Comparison of ENCODE assay signal across 14 mouse cellular contexts in the genomic region with DNA sequence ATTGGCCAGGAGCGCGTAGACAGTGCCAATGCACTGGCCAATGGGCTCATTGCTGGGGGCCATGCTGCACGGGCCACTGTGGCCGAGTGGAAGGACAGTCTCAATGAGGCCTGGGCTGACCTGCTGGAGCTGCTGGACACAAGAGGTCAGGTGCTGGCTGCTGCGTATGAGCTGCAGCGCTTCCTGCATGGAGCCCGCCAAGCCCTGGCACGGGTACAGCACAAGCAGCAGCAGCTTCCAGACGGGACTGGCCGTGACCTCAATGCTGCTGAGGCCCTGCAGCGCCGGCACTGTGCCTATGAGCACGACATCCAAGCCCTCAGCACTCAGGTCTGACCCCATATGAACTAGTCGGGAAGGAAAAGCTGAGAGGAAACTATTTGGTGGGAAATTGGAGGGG. TPM values are rescaled to one million over a fixed set of nuclear protein-coding genes. Genes with fewer than 3 reads are reported as not detected.
A peak's percentile ranks its signal among the peaks of the same experiment; 100 is the strongest.
DNase-seq lines count a peak whose midpoint lies in the region; ATAC-seq and TF ChIP-seq lines count a peak whose summit lies in the region.
"Had no signal": no experiment of that assay in that cellular context is flagged by ENCODE, and none has a peak within 500 bp of the region (broad histone marks: within the 10 kb centered on the region; RNA-seq: fewer than 3 reads in every experiment).

No protein-coding gene starts in this region.

- no peak for TF ChIP-seq CTCF in liver, adult 2 months (IDR thresholded peaks at IDR 0.05; ENCODE audit: low read depth, low read length)
- TF ChIP-seq CTCF in forebrain, postnatal 0 days (IDR thresholded peaks at IDR 0.05; ENCODE audit: low read depth): no peak

- no peaks in the 10 kb centered on the region for H3K9me3 ChIP-seq in embryonic facial prominence, embryonic 14.5 days (ENCODE audit: control insufficient read depth, low read length)
- H3K9me3 ChIP-seq in embryonic facial prominence, embryonic 10.5 days: no peaks in the 10 kb centered on the region
- no peaks in the 10 kb centered on the region for H3K9me3 ChIP-seq in forebrain, postnatal 0 days (ENCODE audit: low read length)
- H3K9me3 ChIP-seq: midbrain, embryonic 12.5 days; neural tube, embryonic 13.5 days had no signal

- 0 out of 2 replicates have a peak overlapping the region, but pooled peaks have one; percentile 6 for H3K9ac ChIP-seq in embryonic facial prominence, embryonic 14.5 days (ENCODE audit: low read depth, low read length)
- H3K9ac ChIP-seq in liver, adult 2 months (ENCODE audit: low read depth, low read length): no peak overlapping the region
- H3K9ac ChIP-seq in forebrain, postnatal 0 days: no peak overlapping the region
- H3K9ac ChIP-seq: midbrain, embryonic 12.5 days; neural tube, embryonic 13.5 days had no signal

- 85% methylated on average over 14 of the region's 14 CpGs for WGBS in embryonic facial prominence, embryonic 14.5 days
- WGBS in embryonic facial prominence, embryonic 10.5 days: 86% methylated on average over 14 of the region's 14 CpGs
- WGBS in liver, adult 2 months: 51% methylated on average over 14 of the region's 14 CpGs
- 81% methylated on average over 14 of the region's 14 CpGs for WGBS in forebrain, postnatal 0 days

- H3K27me3 ChIP-seq in embryonic facial prominence, embryonic 14.5 days (replicated peaks; ENCODE audit: control insufficient read depth, insufficient read depth, low read length): no peaks in the 10 kb centered on the region
- no peaks in the 10 kb centered on the region for H3K27me3 ChIP-seq in embryonic facial prominence, embryonic 10.5 days (replicated peaks; ENCODE audit: low read depth, poor library complexity, severe bottlenecking)
- H3K27me3 ChIP-seq in liver, adult 2 months (ENCODE audit: control insufficient read depth, insufficient read depth, low read length): no peaks in the 10 kb centered on the region
- H3K27me3 ChIP-seq in forebrain, postnatal 0 days (ENCODE audit: insufficient read depth, low read length): no peaks in the 10 kb centered on the region
- H3K27me3 ChIP-seq: midbrain, embryonic 12.5 days; neural tube, embryonic 13.5 days had no signal

- no peaks in the 10 kb centered on the region for H3K79me2 ChIP-seq in liver, adult 2 months (ENCODE audit: control insufficient read depth, insufficient read depth, low read length)

- H3K4me3 ChIP-seq in embryonic facial prominence, embryonic 14.5 days (ENCODE audit: low read depth, low read length): no peak overlapping the region
- no peak overlapping the region for H3K4me3 ChIP-seq in embryonic facial prominence, embryonic 10.5 days
- H3K4me3 ChIP-seq in liver, adult 2 months (ENCODE audit: insufficient read depth, low read depth, low read length): no peak overlapping the region
- no peak overlapping the region for H3K4me3 ChIP-seq in forebrain, postnatal 0 days (ENCODE audit: low read depth, low read length)
- H3K4me3 ChIP-seq: erythroblast, embryonic 14.5 days; midbrain, embryonic 12.5 days; neural tube, embryonic 13.5 days had no signal

- ATAC-seq in embryonic facial prominence, embryonic 14.5 days (ENCODE audit: low read depth): no peak
- no peak for ATAC-seq in forebrain, postnatal 0 days
- ATAC-seq: activated CD4-positive, CD25-positive, alpha-beta regulatory T cell, adult 4 months had no signal

- no peak overlapping the region for H3K27ac ChIP-seq in embryonic facial prominence, embryonic 14.5 days (replicated peaks; ENCODE audit: low read depth, low read length)
- H3K27ac ChIP-seq in embryonic facial prominence, embryonic 10.5 days (replicated peaks): no peak overlapping the region
- no peak overlapping the region for H3K27ac ChIP-seq in liver, adult 2 months (replicated peaks; ENCODE audit: insufficient read depth, low read depth, low read length)
- H3K27ac ChIP-seq in forebrain, postnatal 0 days (ENCODE audit: low read depth, low read length): no peak overlapping the region
- H3K27ac ChIP-seq: midbrain, embryonic 12.5 days; neural tube, embryonic 13.5 days had no signal

- H3K4me2 ChIP-seq in embryonic facial prominence, embryonic 14.5 days (ENCODE audit: low read depth, low read length): no peak overlapping the region
- no peak overlapping the region for H3K4me2 ChIP-seq in forebrain, postnatal 0 days (ENCODE audit: low read depth)
- H3K4me2 ChIP-seq: midbrain, embryonic 12.5 days; neural tube, embryonic 13.5 days had no signal

- TF ChIP-seq POLR2A in liver, adult 2 months (IDR thresholded peaks at IDR 0.05; ENCODE audit: extremely low read depth, insufficient read depth, low read length): no peak

- intact Hi-C loops in heart, postnatal 10 days (cut with DNase I): no loop called here

- no peaks in the 10 kb centered on the region; the same call in 1 of the 2 replicates for H3K36me3 ChIP-seq in embryonic facial prominence, embryonic 14.5 days (ENCODE audit: control insufficient read depth, insufficient read depth, low read length)
- peaks cover 85% of the 10 kb centered on the region for H3K36me3 ChIP-seq in embryonic facial prominence, embryonic 10.5 days (replicated peaks)
- H3K36me3 ChIP-seq in liver, adult 2 months (ENCODE audit: control insufficient read depth, insufficient read depth, low read length): peaks cover 71% of the 10 kb centered on the region
- H3K36me3 ChIP-seq in forebrain, postnatal 0 days (ENCODE audit: insufficient read depth): peaks cover 90% of the 10 kb centered on the region

- DNase-seq in embryonic facial prominence, embryonic 14.5 days (ENCODE audit: low spot score): no peak
- no peak for DNase-seq in embryonic facial prominence, embryonic 10.5 days (ENCODE audit: low spot score)
- DNase-seq in liver, adult 2 months (ENCODE audit: extremely low read depth, low read depth, low spot score): peak; percentile 44
- DNase-seq in liver: no peak
- DNase-seq in cerebellum, adult 8-10 months: peak; percentile 77
- peak; percentile 46 to 50 for DNase-seq in heart, postnatal 10 days
- DNase-seq in spleen, postnatal 14 days (ENCODE audit: low spot score in 2 of 2): no peak
- DNase-seq in forebrain, postnatal 0 days: no peak

- H3K4me1 ChIP-seq in embryonic facial prominence, embryonic 14.5 days (ENCODE audit: control insufficient read depth, insufficient read depth, low read length): no peaks in the 10 kb centered on the region
- no peaks in the 10 kb centered on the region for H3K4me1 ChIP-seq in embryonic facial prominence, embryonic 10.5 days
- H3K4me1 ChIP-seq in liver, adult 2 months (ENCODE audit: control insufficient read depth, insufficient read depth, low read length): no peaks in the 10 kb centered on the region
- no peaks in the 10 kb centered on the region for H3K4me1 ChIP-seq in forebrain, postnatal 0 days (ENCODE audit: insufficient read depth)
- H3K4me1 ChIP-seq: midbrain, embryonic 12.5 days; neural tube, embryonic 13.5 days had no signal

RNA-seq across cellular contexts. Expression of a gene that starts 9.7 kb away (rescaled TPM):
- polyA plus RNA-seq in embryonic facial prominence, embryonic 14.5 days (2014; fragmentation: Nextera tagmentation; extraction: Ambion mirVana): 41.1 and 50.0 TPM in 2 replicates
- polyA plus RNA-seq in embryonic facial prominence, embryonic 10.5 days (2016; fragmentation: Nextera tagmentation; extraction: Ambion mirVana): 102 and 114 TPM in 2 replicates
- 19.9 and 20.3 TPM in 2 replicates for total RNA-seq in liver, adult 2 months (2014; rRNA removed)
- polyA plus RNA-seq in liver, adult 2 months (2012; rRNA removed): 6.8 and 7.9 TPM in 2 replicates
- total RNA-seq in heart, postnatal 10 days (2021): 1 to 10 TPM; 6.5 to 6.7 TPM
- 84.8 and 90.6 TPM in 2 replicates for total RNA-seq in forebrain, postnatal 0 days (2014; rRNA removed)
- 79.8 and 88.7 TPM in 2 replicates for polyA plus RNA-seq in forebrain, postnatal 0 days (2015; fragmentation: Nextera tagmentation; extraction: Ambion mirVana)

RNA-seq across cellular contexts. Expression of a gene that starts 35.6 kb away (rescaled TPM):
- 3.7 and 4.0 TPM in 2 replicates for polyA plus RNA-seq in embryonic facial prominence, embryonic 14.5 days (2014; fragmentation: Nextera tagmentation; extraction: Ambion mirVana)
- polyA plus RNA-seq in embryonic facial prominence, embryonic 10.5 days (2016; fragmentation: Nextera tagmentation; extraction: Ambion mirVana): 7.7 and 8.9 TPM in 2 replicates
- 36.7 and 41.3 TPM in 2 replicates for total RNA-seq in liver, adult 2 months (2014; rRNA removed)
- polyA plus RNA-seq in liver, adult 2 months (2012; rRNA removed): 11.7 and 12.9 TPM in 2 replicates
- total RNA-seq in heart, postnatal 10 days (2021): under 1 TPM; 0.35 to 0.65 TPM
- total RNA-seq in forebrain, postnatal 0 days (2014; rRNA removed): 169 and 196 TPM in 2 replicates
- 24.3 and 25.4 TPM in 2 replicates for polyA plus RNA-seq in forebrain, postnatal 0 days (2015; fragmentation: Nextera tagmentation; extraction: Ambion mirVana)
- total RNA-seq: granulocyte monocyte progenitor cell, adult 5-6 weeks had no signal
- polyA plus RNA-seq: erythroblast, embryonic 14.5 days had no signal

RNA-seq across cellular contexts. Expression of a gene that starts 47.1 kb away (rescaled TPM):
- polyA plus RNA-seq in embryonic facial prominence, embryonic 14.5 days (2014; fragmentation: Nextera tagmentation; extraction: Ambion mirVana): 68.6 and 72.0 TPM in 2 replicates
- polyA plus RNA-seq in embryonic facial prominence, embryonic 10.5 days (2016; fragmentation: Nextera tagmentation; extraction: Ambion mirVana): 92.1 and 99.5 TPM in 2 replicates
- 58.4 and 67.7 TPM in 2 replicates for total RNA-seq in liver, adult 2 months (2014; rRNA removed)
- polyA plus RNA-seq in liver, adult 2 months (2012; rRNA removed): 25.7 and 32.8 TPM in 2 replicates
- total RNA-seq in heart, postnatal 10 days (2021): 10 to 100 TPM; 43.1 to 49.2 TPM
- total RNA-seq in forebrain, postnatal 0 days (2014; rRNA removed): 106 and 145 TPM in 2 replicates
- polyA plus RNA-seq in forebrain, postnatal 0 days (2015; fragmentation: Nextera tagmentation; extraction: Ambion mirVana): 45.0 and 56.9 TPM in 2 replicates

RNA-seq across cellular contexts. Expression of a gene that starts 48.1 kb away (rescaled TPM):
- polyA plus RNA-seq in embryonic facial prominence, embryonic 14.5 days (2014; fragmentation: Nextera tagmentation; extraction: Ambion mirVana): 3.9 and 4.6 TPM in 2 replicates
- 2.0 and 2.6 TPM in 2 replicates for polyA plus RNA-seq in embryonic facial prominence, embryonic 10.5 days (2016; fragmentation: Nextera tagmentation; extraction: Ambion mirVana)
- total RNA-seq in liver, adult 2 months (2014; rRNA removed): 0.09 and 0.40 TPM in 2 replicates
- polyA plus RNA-seq in liver, adult 2 months (2012; rRNA removed): 0.34 and 0.61 TPM in 2 replicates
- total RNA-seq in heart, postnatal 10 days (2021): not detected
- total RNA-seq in forebrain, postnatal 0 days (2014; rRNA removed): 4.5 and 7.4 TPM in 2 replicates
- 4.9 and 7.3 TPM in 2 replicates for polyA plus RNA-seq in forebrain, postnatal 0 days (2015; fragmentation: Nextera tagmentation; extraction: Ambion mirVana)
- total RNA-seq: granulocyte monocyte progenitor cell, adult 5-6 weeks had no signal
- polyA plus RNA-seq: activated CD4-positive, CD25-positive, alpha-beta regulatory T cell, adult 4 months; large intestine, adult 2 months had no signal

Comparison
In these comparisons a context has a peak if more than half of its experiments do, and no peak if none do; other contexts are left out.
1. DNase-seq: peak in liver, adult 2 months (single experiment), cerebellum, adult 8-10 months (single experiment) and heart, postnatal 10 days (2 of 2); none in embryonic facial prominence, embryonic 14.5 days (single experiment), embryonic facial prominence, embryonic 10.5 days (single experiment), liver (single experiment), spleen, postnatal 14 days (0 of 2) and forebrain, postnatal 0 days (single experiment).